Mouse (Mus musculus) heart, postnatal 25 days (tissue): ENCODE results near the gene Ugt1a5. TPM values are rescaled to one million over a fixed set of nuclear protein-coding genes. Genes with fewer than 3 reads are reported as not detected.

ENCODE experiments used
- DNase-seq: peaks from one replicate; pipeline ENCODE4 v3.0.0; 2022; ENCODE audit warnings: low spot score
- intact Hi-C: fragments of 180-260 bp; cut with DNase I; formaldehyde crosslinking; loops from one replicate; pipeline ENCODE4 v1.15.1; 2025
- total RNA-seq, 2 experiments: library from RNA; stranded (reverse); gene quantifications; 2 replicates each; pipeline ENCODE4 v1.2.3; 2021

Gene Ugt1a5
- total RNA-seq, 2 experiments from 2014 or later = 0.64 TPM; not detected in 1

DNA sequence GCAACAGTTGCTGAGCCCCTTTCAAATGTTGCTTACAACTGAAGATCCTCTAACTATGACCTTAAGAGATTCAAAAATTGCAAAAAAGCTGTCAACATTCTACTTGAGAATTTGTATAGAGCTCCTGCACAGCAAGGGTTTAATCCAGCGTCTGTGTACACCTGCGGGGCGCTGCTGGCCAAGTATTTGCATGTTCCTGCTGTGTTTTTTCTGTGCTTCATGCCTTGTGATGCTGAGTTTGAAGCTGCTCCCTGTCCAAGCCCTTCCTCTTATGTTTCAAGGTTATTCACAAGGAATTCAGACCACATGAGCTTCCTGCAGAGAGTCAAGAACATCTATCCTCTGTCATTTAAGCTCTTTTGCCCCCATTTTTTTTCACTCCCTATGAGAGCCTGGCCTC, 26.3 kb downstream of the Ugt1a5 start:
- DNase-seq = no peak
- intact Hi-C loops = no loop called here

DNA sequence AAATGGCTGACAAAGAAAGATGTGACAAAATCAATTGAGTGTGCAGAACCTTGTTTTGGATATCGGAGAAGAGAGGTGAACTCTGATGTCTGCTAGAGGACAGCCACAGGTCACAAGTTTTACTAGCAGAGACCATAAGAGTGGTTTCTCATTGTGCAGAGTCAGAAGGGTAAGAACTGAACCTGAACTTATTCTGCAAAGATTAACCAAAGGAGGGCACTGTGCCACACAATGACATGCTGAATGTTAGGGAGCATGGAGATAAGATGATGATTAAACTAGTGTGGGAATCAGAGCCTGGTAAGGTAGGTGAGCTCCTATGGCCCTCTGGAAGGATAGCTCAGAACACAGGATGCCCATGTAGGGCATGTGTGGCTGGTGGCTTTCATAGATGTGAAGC, 29.9 kb downstream of the Ugt1a5 start:
- intact Hi-C loops = no loop called here
- DNase-seq = no peak

DNA sequence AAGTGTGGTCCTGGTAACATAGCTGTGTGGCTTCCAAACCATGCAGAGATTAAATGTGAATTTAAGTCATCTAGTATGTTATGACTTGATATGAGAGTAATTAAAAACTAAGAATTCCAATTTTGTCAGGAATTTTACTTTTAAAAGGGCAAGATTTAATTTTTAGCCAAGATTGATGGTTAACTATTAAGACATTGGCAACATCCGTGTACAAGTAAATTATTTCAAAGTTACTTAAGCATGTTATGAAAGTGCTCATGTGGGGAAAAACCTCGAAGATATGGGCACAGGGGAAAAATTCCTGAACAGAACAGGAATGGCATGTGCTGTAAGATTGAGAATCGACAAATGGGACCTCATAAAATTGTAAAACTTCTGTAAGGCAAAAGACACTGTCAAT, 31.6 kb downstream of the Ugt1a5 start:
- intact Hi-C loops = no loop called here
- no peak for DNase-seq

DNA sequence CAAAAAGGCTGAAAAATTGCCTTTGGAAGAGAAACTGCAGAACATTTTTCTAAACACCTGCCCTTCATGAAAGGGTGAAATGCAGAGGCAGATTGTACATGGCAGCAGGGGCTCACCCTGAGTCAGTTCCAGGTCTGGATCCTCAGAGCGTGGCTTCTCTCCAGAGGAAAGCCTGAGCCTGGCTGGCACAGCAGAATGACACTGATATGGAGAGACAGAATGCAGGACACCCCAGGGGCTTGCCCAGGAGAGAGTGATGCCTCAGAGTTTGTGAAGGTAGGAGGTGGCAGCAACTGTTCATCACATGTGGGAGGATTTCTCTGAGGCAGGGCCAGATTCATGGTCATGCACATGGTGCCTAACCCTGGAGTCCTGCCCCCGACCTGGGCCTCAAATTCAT, 34.2 kb downstream of the Ugt1a5 start:
- intact Hi-C loops = no loop called here
- DNase-seq = no peak

DNA sequence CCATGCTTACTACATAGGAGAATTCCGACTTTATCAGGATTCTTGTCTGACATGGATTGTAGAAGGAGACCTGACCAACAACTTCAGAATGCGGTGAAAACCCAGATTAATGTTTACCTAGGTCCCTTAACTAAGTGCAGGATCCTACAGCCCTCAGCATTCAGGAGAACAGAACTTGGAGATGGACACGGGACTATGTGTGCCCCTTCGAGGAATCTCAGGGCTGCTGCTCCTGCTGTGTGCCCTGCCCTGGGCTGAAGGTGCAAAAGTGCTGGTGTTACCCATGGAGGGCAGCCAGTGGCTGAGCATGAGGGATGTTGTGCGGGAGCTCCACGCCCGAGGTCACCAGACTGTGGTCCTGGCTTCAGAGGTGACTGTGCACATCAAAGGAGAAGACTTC, 34.6 kb downstream of the Ugt1a5 start, which contains the start of gene Ugt1a2:
TSS of gene Ugt1a2 (plus strand) at position 146 of the 400 bp plus-strand sequence.
- DNase-seq = no peak
- intact Hi-C loops = no loop called here

DNA sequence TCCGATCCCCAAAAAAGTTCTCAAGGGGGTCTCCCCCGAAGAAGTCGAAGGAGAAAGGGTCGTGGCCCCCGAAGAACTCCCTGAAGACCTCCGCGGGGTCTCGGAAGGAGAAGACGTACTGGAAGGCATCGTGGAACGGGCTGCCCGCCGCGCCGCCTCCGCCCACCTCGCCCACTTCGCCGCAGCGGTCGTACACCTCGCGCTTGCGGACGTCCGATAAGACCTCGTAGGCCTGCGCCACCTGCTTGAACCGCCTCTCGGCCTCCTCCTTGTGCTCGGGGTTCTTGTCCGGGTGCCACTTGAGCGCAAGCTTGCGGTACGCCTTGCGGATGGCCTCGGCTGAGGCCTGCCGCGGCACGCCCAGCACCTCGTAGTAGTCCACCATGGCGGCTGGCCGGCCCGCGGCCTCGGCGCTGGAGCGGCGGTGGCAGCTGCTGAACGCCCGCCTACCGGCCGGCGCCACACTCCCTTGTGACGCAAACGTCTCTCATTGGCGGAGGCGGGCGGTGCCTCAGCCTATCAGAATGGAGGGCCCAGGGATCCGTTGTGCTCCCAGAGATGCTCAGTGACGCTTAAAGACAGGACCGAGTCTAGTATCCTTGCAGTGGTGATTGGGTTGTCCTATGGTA, 39.6 kb downstream of the Ugt1a5 start, which contains the start of gene Dnajb3:
TSS of gene Dnajb3 (minus strand) at position 489 of the 629 bp plus-strand sequence.
- intact Hi-C loops = no loop called here
- no peak for DNase-seq

DNA sequence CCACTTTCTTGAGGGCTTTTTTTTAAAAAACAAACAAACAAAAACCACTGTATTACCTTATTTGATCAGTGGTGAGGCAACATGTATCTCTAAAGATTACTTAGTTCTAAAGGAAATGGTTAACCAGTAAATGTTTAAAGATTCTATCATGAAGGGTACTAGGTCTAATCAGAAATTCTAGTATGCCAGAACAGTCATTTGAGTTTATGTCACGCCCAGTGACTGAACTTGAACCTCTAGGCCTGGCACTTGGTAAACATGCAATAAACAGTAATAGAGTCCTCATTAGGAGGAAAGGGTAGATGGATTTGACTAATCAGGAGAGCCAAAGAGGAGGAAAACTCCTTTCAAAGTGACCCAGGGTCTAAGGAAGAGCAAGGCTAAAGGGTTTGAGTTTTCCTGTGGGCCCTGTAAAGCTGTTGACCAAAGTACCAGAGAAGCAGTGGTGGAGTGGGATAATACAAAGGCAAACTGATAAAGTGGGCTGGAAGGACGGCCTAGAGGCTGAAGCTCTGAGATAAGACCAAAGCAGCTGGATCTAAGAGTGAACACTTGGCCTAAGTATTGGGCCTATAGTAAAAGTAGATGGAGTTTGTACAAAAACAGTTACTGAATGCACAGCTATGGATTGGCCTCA, 41.1 kb downstream of the Ugt1a5 start:
- no peak for DNase-seq
- intact Hi-C loops = no loop called here

DNA sequence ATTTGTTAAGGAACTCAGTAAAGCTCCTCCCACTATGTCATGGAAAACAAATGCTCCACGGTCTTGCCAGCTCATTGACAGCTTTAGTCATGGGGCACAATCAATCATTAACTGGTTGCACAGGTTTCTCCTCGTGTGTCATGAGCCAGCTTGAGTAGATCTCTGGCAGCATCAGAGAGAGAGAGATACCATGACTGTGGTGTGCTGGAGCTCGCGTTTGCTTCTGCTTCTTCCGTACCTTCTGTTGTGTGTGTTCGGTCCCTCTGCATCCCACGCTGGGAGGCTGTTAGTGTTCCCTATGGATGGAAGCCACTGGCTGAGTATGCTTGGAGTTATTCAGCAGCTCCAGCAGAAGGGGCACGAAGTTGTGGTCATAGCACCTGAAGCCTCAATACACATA, 46.0 kb downstream of the Ugt1a5 start, which contains the start of gene Ugt1a1:
TSS of gene Ugt1a1 (plus strand) at position 148 of the 400 bp plus-strand sequence.
- no peak for DNase-seq
- intact Hi-C loops = no loop called here

DNA sequence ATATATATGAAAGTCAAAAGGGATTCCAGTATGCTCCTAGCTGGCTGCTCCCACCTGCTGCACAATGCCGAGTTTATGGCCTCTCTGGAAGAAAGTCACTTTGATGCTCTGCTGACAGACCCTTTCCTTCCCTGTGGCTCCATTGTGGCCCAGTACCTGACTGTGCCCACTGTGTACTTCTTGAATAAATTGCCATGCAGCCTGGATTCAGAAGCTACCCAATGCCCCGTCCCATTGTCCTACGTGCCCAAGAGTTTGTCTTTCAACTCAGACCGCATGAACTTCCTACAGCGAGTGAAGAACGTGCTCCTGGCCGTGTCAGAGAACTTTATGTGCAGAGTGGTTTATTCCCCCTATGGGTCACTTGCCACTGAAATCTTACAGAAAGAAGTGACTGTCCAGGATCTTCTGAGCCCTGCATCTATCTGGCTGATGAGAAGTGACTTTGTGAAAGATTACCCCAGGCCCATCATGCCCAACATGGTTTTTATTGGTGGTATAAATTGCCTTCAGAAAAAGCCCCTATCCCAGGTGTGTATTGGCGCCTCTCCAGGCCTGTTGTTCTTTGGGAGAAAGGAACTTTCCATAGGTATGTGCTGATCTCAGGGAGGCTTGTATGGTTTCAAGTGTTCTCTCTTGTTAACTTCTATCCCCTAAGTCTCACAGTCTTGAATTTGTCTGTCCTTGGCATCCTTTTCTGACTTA, 46.7 kb downstream of the Ugt1a5 start:
- no peak for DNase-seq
- intact Hi-C loops = no loop called here

DNA sequence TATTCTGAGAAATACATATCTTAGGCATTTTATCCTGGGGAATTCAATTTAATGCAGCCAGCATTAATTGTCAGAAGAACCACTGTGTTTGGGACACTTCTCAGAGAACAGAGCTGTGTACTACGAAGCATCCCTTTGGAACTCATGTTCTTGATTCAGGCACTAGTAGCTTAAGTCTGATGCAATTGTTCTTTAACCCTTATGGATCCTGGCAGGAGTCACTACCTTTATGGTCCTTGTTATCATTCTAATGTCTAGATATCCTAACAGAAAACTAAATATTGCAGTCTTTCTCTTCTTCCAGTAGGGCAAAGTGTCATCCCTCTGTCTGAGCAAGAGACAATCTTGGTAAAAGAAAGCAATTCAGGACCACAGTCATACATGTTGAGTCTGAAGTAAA, 47.2 kb downstream of the Ugt1a5 start:
- no peak for DNase-seq
- intact Hi-C loops = no loop called here

DNA sequence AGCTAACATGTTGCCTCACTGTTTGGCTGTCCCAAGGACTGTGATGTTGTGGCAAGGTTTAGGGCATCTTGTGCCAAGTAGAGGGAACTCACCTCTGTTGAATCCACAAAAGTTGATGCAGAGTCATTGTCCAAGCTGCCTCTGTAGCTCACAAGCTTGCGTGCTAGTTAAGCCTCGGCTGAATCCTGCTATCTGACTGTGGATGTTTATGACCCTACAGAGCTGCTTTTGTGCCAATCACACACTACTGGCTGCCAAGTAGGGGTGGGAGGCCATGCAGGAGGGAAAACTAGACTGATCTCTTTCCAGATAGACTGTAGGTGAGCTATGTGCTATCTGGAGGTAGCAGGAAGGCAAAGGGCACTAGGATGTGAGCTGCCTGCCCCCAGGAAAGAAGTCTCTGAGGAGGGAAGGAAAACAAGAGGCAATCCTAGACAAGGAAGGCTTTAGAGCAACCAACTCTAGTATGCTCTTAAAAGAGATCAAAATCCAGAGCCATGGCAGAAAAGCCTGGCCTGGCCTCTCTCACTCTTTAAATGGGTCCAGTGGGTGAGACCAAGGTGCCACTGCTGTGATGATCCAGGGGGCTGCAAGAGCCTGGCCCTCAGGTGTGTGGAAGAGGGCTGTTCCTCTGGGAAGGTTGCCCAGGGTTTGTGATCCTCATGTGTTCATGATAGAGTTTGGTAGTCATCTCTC, 48.1 kb downstream of the Ugt1a5 start:
- DNase-seq = no peak
- intact Hi-C loops = no loop called here

DNA sequence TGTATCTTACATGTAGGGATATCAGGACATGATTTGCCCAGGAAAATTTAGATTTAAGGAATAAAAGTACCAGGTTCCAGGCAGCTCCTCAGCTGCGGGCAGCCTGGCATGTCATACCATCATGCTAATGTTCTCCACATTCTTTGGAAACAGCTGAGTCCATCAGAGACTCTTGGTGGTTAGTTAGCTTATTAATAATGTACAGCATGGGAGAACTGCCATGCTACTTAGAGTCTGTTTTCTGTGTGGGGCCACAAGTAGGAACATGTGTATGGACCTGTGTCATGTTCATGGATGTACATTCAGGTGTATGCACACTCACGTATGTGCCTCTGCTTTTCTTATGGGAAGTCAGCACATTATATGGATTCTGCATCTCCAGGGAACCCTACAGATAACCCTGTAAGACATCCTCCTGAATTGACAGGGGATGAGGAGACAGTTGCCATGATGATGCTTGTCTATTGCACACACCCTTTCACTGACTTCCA, 48.7 kb downstream of the Ugt1a5 start:
- no peak for DNase-seq
- intact Hi-C loops = no loop called here

DNA sequence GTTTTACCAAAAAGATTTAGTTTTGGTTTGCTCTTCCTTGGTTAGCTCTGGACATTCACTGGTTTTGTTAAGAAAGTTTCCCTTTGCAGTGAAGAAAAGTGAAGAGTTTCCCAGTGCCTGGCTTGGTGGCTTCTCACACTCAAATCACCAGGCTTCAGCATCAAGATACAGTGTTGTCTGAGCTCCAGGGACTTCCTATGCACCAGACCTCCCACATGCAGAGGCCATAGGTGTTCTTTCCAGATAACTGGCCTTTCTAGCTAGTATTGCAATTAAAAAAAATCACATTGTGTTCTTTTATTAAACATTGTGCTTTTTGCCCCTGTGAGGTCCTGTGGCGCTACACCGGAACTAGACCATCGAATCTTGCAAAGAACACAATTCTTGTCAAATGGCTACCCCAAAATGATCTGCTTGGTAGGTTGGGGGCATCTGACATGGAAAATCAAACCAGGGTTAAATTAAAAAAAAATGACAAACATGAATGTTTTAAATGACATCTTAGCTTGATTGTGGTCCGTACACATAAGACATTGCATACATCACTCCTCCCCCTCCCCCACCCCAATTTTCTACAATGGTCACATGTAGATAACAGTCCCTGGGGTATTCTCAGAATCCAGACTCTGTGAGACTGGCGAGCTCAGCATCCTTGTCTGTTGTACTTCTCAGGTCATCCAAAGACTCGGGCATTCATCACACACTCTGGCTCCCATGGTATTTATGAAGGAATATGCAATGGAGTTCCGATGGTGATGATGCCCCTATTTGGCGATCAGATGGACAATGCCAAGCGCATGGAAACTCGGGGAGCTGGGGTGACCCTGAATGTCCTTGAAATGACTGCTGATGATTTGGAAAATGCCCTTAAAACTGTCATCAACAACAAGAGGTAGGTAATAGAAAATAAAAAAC, 49.9 kb downstream of the Ugt1a5 start:
- intact Hi-C loops = no loop called here
- no peak for DNase-seq

DNA sequence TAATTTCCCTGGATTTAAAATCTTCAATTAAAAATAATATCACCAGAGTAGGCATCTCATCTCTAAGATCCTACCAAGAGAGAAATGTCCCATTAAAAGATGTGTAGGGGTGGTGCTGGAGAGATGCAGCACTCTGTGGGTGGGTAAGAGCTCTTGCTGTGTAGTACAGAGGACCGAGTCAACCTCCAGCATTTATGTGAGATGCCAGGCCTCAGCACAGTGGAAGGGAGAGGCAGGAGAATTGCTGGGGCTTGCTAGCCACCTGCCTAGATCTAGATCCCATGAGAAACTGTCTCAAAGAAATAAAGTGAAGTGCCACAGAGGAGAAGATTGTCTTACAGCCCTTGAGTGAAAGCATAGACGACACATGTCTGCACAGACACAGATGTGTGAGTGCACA, 50.7 kb downstream of the Ugt1a5 start:
- no peak for DNase-seq
- intact Hi-C loops = no loop called here

DNA sequence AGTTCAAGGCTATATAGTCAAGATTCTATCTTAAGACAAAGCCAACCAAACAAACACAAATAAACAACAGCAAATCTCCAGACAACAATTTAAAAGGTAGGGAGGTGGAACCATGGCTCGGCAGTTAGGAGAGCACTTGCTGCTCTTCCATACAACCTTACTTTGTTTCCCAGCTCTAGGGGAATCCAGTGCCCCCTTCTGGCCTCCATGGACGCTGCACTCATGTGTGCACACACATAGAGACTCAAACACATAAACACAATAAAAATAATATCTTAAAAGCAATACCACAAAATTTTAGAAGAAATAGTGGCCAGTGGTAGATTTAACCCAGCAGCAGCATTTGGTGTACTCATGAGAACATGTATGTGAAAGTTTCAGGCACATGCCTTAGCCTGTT, 51.3 kb downstream of the Ugt1a5 start:
- no peak for DNase-seq
- intact Hi-C loops = no loop called here

DNA sequence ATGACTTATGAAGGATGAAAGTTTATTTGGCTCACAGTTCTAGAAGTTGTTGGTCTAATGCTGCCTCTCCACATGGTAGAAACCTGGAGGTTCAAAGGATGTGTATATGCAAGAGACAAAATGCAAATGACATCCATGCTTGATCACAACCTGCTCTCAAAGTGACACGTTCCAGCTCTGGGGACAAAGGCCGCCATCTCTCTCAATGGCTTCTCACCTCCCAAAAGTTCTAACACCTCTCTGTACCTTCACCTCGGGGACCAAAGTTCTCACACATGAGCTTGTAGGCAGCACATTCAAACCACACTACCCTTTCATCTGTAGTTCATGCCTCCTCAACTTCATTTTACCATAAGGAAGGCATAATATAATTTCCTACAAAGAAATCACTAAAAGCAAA, 51.8 kb downstream of the Ugt1a5 start:
- intact Hi-C loops = no loop called here
- DNase-seq = no peak

DNA sequence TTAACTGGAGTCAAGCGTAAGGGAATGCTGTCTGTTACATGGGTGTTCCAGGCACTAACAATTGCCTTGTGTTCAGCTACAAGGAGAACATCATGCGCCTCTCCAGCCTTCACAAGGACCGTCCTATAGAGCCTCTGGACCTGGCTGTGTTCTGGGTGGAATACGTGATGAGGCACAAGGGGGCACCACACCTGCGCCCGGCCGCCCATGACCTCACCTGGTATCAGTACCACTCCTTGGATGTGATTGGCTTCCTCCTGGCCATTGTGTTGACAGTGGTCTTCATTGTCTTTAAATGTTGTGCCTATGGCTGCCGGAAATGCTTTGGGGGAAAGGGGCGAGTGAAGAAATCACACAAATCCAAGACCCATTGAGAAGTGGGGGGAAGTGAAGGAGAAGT, 52.2 kb downstream of the Ugt1a5 start:
- no peak for DNase-seq
- intact Hi-C loops = no loop called here

DNA sequence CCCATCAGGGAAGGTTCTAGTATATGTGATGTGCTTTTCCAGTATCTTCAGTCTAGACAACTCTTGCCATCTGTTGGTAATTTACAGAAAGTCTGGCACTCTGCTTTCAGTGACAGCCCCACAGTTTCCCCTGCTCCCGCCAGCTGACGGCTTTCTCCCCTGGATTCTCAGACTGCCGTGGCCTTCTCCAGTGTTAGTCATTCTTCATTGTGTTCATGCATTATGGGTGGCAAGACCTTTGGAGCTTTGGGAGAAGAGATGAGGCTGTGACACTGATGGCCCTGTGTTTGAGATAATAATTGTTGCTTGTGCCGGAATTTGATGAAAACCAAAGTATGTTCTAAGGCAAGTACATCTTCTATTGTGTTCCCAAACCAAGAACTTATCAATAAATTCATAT, 52.8 kb downstream of the Ugt1a5 start:
- DNase-seq = no peak

DNA sequence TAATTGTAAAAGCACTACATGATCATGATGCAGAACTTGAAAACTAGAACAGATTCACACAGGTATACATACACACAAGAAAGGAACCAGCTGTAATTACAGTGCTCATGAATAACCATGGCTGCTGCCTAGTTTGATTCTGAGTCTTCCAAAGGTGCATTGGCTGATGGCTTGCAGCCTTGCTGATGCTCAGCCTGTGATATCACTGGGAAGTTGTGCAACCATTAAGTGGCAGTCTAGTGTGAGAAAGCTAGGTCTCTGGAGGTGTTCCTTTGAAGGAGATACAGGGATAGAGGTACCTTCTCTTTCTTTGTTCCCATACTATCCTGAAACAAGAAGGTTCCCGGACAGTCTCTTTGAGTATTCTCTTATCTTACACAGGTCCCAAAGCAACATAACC, 53.2 kb downstream of the Ugt1a5 start:
- DNase-seq = no peak
- intact Hi-C loops = no loop called here

More for the DNA sequence above, 52.8 kb downstream of the Ugt1a5 start:
- intact Hi-C loops = no loop called here
